Mouse (Mus musculus) hindbrain, embryonic 12.5 days (tissue): Measurements from ENCODE around the gene Zfp488. TPM values are rescaled to one million over a fixed set of nuclear protein-coding genes. Genes with fewer than 3 reads are reported as not detected.
A peak's percentile ranks its signal among the peaks of the same experiment; 100 is the strongest.

Experiments
- ATAC-seq: fragments of 200-750 bp; cut with Nextera tagmentation; 2 replicates; pipeline ENCODE4 v1.8.0; 2017; ENCODE audit warnings: moderate TSS enrichment; ENCODE audit not compliant: low FRiP score
- H3K27ac ChIP-seq: fragments of 300-500 bp; sonication (generic); 2 replicates; pipeline ENCODE4 v1.5.1; 2016; ENCODE audit warnings: mild to moderate bottlenecking
- H3K27me3 ChIP-seq: fragments of 300-500 bp; sonication (generic); 2 replicates; pipeline ENCODE4 v1.6.1; 2016; ENCODE audit warnings: mild to moderate bottlenecking
- H3K36me3 ChIP-seq: fragments of 300-500 bp; sonication (generic); 2 replicates; pipeline ENCODE4 v1.6.1; 2016; ENCODE audit warnings: mild to moderate bottlenecking
- H3K4me1 ChIP-seq: fragments of 300-500 bp; sonication (generic); 2 replicates; pipeline ENCODE4 v1.6.1; 2016
- H3K4me2 ChIP-seq: fragments of 300-500 bp; sonication (generic); replicated peaks from 2 replicates; pipeline ENCODE4 v1.6.1; 2016; ENCODE audit warnings: mild to moderate bottlenecking
- H3K4me3 ChIP-seq: fragments of 300-500 bp; sonication (generic); 2 replicates; pipeline ENCODE4 v1.5.1; 2016; ENCODE audit warnings: mild to moderate bottlenecking
- H3K9ac ChIP-seq: fragments of 300-500 bp; sonication (generic); 2 replicates; pipeline ENCODE4 v1.6.1; 2016; ENCODE audit warnings: mild to moderate bottlenecking, moderate library complexity
- H3K9me3 ChIP-seq: fragments of 300-500 bp; sonication (generic); replicated peaks from 2 replicates; pipeline ENCODE4 v1.6.1; 2016; ENCODE audit warnings: mild to moderate bottlenecking
- WGBS: fragments of 180-500 bp; shearing (Covaris S2); methylation state at CpG from one replicate; pipeline ENCODE4 v1.1.7; 2016; 5-methylcytosine and 5-hydroxymethylcytosine counted together
- polyA plus RNA-seq: library from polyadenylated mRNA; unstranded; fragments of >200 nt; fragmentation: Nextera tagmentation; extraction: Ambion mirVana; gene quantifications from 2 replicates; pipeline ENCODE4 v1.2.1, GENCODE M21; 2016

The Zfp488 gene
- polyA plus RNA-seq, 1 experiment from 2014 or later = 0.34 TPM

DNA sequence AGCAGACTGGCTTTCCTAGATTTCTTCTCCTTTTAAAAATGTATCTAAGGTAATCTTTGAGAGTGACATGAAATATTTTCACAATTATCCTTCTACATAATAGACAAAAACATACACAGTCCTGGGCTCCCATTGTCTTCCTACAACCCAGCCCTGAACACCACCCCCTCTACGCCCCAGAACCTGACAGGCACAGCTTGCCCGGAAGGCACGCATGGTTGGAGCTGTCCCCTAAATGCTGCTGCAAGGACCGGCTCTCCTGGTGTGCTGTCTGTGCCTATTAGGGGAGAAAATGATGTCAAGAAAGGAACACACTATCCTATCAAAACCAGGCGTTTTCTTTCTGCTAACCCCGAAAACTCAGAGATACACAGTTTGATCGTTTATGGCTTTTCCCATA is 816 bp downstream of the Zfp488 start:
- no peak for ATAC-seq
- Histone ChIP-seq H3K4me3 (no peak overlapping the region), H3K9ac (no peak overlapping the region), H3K27me3 (peaks cover 15% of the 10 kb centered on the region), H3K9me3 (no peaks in the 10 kb centered on the region), H3K4me1 (peaks cover 10% of the 10 kb centered on the region; the same call in 1 of the 2 replicates), H3K36me3 (no peaks in the 10 kb centered on the region), H3K4me2 (peak overlapping the region; percentile 84; the same call in 1 of the 2 replicates), H3K27ac (no peak overlapping the region; the same call in 1 of the 2 replicates)
- 33% methylated on average over 7 of the region's 7 CpGs for WGBS

DNA sequence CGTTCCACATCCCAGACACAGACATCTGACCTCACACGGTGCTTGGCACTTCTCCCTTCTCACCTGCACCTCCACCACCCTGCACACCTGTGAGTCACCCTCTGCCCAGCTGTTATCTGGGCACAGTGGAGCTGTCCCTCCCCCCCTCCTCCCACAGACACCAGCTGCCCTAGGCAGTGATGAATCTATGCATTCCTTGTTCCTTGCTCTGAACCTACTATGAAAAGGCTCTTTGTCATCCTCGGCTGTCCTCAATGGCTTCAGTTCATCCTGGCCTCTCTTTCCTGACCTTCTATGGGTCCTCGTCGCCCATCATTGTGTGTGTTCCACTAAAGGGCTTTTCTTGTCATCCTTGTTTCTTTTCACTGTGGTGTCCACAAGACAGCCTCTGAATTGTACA is 3.8 kb downstream of the Zfp488 start:
- Histone ChIP-seq H3K36me3 (no peaks in the 10 kb centered on the region), H3K4me3 (no peak overlapping the region)
- no peak for ATAC-seq

DNA sequence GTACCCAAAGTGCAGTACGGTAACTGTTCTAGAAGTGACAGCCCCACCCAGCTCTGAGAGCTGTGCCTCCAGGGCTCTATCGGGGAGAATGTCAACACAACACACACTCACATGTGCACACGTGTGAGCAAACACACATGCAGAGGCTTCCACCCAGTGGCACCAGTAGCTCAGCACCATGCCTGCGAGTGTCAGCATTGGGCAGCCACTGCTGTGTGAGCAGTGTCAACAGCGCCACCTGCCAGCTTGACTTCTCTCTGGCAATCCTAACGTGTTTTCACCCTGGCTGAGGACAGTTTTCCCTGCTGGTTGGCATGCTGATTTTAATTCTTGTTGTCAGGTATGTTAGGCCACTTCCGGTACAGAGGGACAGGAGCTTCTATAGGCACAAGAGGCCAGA is 5.9 kb downstream of the Zfp488 start:
- H3K9ac ChIP-seq = no peak overlapping the region
- no peaks in the 10 kb centered on the region for H3K4me1 ChIP-seq
- H3K27ac ChIP-seq = no peak overlapping the region
- no peak overlapping the region for H3K4me3 ChIP-seq
- H3K36me3 ChIP-seq = no peaks in the 10 kb centered on the region
- no peak for ATAC-seq
- H3K9me3 ChIP-seq = no peaks in the 10 kb centered on the region
- no peak overlapping the region for H3K4me2 ChIP-seq
- 50% methylated on average over 7 of the region's 7 CpGs for WGBS
- 0 out of 2 replicates have a peak, but pooled peaks cover 3% of the 10 kb centered on the region for H3K27me3 ChIP-seq

More for the DNA sequence above, 3.8 kb downstream of the Zfp488 start:
- 48% methylated on average over 5 of the region's 5 CpGs for WGBS
- H3K27ac ChIP-seq = no peak overlapping the region
- H3K9ac ChIP-seq = no peak overlapping the region
- H3K4me2 ChIP-seq = no peak overlapping the region
- peaks cover 15% of the 10 kb centered on the region for H3K27me3 ChIP-seq
- peaks cover 10% of the 10 kb centered on the region; the same call in 1 of the 2 replicates for H3K4me1 ChIP-seq
- no peaks in the 10 kb centered on the region for H3K9me3 ChIP-seq

DNA sequence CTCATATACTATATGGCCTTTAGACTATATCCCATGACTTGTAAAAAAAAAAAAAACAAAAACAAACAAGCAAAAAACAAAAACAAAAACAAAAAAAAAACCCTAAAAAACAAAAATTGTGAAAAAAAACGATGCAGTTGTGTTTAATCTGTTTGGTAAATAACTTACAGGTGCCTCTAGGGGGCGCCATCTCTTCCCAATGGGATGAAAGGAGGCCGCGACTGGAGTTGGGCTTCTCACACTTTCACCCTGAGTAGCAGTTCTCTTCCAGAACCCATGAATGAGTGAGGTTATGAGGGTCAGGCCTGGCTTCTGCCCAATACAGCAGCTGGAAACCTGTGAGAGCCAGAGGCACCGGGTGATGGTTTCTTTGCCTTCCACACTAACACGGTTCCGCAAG is 12.9 kb downstream of the Zfp488 start:
- H3K9ac ChIP-seq = no peak overlapping the region
- H3K4me1 ChIP-seq = no peaks in the 10 kb centered on the region
- no peaks in the 10 kb centered on the region for H3K27me3 ChIP-seq
- H3K4me2 ChIP-seq = no peak overlapping the region
- H3K27ac ChIP-seq = no peak overlapping the region
- no peak for ATAC-seq
- no peak overlapping the region for H3K4me3 ChIP-seq
- H3K9me3 ChIP-seq = no peaks in the 10 kb centered on the region
- 67% methylated on average over 7 of the region's 7 CpGs for WGBS
- H3K36me3 ChIP-seq = no peaks in the 10 kb centered on the region

DNA sequence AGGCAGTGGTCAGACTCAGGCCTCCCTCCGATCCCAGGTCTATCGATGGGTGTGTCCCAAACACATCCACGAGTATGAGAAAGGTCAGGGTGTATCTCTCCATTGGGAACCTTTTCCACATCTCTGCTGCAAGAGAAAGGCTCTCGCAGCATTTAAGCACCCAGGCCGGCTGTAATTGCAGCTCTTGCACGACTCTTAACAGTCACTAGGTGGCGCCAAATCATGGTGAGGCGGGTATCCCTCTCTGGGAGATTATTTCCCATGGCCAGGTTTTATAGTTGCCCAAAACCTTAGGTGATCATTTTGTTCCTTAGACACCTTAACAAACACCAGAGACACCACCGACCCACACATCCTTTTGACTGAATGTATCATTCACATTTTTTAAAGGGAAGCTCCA is 19.2 kb downstream of the Zfp488 start:
- H3K9me3 ChIP-seq = no peaks in the 10 kb centered on the region
- no peak overlapping the region for H3K4me3 ChIP-seq
- H3K4me2 ChIP-seq = no peak overlapping the region
- H3K36me3 ChIP-seq = no peaks in the 10 kb centered on the region
- no peak overlapping the region for H3K27ac ChIP-seq
- WGBS = 19% methylated on average over 9 of the region's 9 CpGs
- ATAC-seq = no peak; the same call in 1 of the 2 replicates
- no peaks in the 10 kb centered on the region for H3K27me3 ChIP-seq
- no peaks in the 10 kb centered on the region for H3K4me1 ChIP-seq
- H3K9ac ChIP-seq = no peak overlapping the region

DNA sequence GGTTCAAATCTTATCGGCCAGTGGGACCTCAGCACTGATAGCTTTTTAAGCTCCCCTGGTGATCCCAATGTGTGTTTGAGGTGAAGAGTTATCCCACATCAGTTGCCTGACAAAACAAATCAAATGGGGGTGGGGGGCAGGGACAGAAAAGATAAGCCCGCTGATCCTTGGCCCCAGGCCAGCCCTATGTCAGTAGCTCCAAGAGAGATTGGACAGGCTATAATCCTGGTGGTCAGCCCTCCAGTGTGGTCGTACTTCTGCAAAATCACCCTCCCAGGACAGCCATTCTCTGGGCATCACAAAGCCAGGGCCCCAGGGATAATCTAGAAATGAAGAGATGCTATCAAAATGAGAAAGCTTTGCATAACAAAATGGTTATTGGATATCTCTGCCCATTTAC is 19.7 kb downstream of the Zfp488 start:
- ATAC-seq = no peak
- Histone ChIP-seq H3K4me2 (no peak overlapping the region), H3K4me3 (no peak overlapping the region), H3K9ac (no peak overlapping the region), H3K36me3 (no peaks in the 10 kb centered on the region), H3K27me3 (no peaks in the 10 kb centered on the region), H3K4me1 (no peaks in the 10 kb centered on the region), H3K27ac (no peak overlapping the region), H3K9me3 (no peaks in the 10 kb centered on the region)
- 77% methylated on average over 3 of the region's 3 CpGs for WGBS

DNA sequence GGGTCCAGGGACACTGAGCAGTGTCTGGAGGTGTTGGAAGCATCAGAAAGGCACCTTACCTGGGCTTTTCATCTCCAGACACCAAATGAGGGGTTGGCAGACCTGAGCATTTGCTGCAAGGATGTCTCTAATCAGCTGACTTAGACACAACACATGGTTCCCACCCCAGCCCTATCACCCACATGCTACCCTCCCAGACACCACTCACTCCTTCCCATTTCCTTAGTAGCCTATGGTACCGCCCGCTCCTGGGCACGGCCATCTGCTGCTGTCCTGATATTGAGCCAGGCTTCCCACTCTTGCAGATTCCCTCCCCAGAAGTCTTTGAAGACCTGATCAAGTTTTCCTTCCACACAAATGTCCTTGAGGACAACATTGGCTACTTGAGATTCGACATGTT is 20.4 kb downstream of the Zfp488 start:
- H3K4me3 ChIP-seq = no peak overlapping the region
- H3K36me3 ChIP-seq = no peaks in the 10 kb centered on the region
- no peak for ATAC-seq
- H3K27me3 ChIP-seq = no peaks in the 10 kb centered on the region
- no peaks in the 10 kb centered on the region for H3K4me1 ChIP-seq
- no peak overlapping the region for H3K27ac ChIP-seq
- no peak overlapping the region for H3K9ac ChIP-seq
- H3K9me3 ChIP-seq = no peaks in the 10 kb centered on the region
- 93% methylated on average over 4 of the region's 4 CpGs for WGBS
- H3K4me2 ChIP-seq = no peak overlapping the region

DNA sequence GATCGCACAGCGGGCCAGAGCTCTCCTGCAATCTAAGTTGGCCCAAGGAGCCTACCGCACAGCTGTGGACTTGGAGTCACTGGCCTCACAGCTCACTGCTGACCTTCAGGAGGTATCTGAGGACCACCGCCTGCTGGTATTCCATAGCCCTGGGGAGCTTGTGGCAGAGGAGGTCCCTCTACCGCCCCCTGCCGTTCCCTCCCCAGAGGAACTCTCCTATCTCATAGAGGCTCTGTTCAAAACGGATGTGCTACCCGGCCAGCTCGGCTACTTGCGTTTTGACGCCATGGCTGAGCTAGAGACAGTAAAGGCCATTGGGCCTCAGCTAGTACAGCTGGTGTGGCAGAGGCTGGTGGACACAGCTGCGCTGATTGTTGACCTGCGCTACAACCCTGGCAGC is 22.5 kb downstream of the Zfp488 start:
- Histone ChIP-seq H3K4me2 (no peak overlapping the region), H3K9ac (no peak overlapping the region), H3K4me1 (no peaks in the 10 kb centered on the region), H3K27me3 (no peaks in the 10 kb centered on the region), H3K9me3 (no peaks in the 10 kb centered on the region), H3K36me3 (no peaks in the 10 kb centered on the region), H3K27ac (no peak overlapping the region), H3K4me3 (no peak overlapping the region)
- no peak for ATAC-seq
- 79% methylated on average over 13 of the region's 13 CpGs for WGBS

GRCm38 (mm10) chr14:33953761-33954160 is 24.8 kb downstream of the Zfp488 start, which contains the start of gene Rbp3:
Gene Rbp3, plus strand, starts transcription at chr14:33954003.
- H3K9ac ChIP-seq = no peak within 1 kb of the TSS
- H3K27ac ChIP-seq = no peak within 1 kb of the TSS
- no peaks in the 10 kb centered on the region for H3K9me3 ChIP-seq
- no peaks in the 10 kb centered on the region for H3K36me3 ChIP-seq
- no peak within 1 kb of the TSS for H3K4me3 ChIP-seq
- 88% methylated on average over 5 of the region's 5 CpGs for WGBS
- H3K4me2 ChIP-seq = no peak within 1 kb of the TSS
- ATAC-seq = no peak
- no peaks in the 10 kb centered on the region for H3K4me1 ChIP-seq
- no peaks in the 10 kb centered on the region for H3K27me3 ChIP-seq

DNA sequence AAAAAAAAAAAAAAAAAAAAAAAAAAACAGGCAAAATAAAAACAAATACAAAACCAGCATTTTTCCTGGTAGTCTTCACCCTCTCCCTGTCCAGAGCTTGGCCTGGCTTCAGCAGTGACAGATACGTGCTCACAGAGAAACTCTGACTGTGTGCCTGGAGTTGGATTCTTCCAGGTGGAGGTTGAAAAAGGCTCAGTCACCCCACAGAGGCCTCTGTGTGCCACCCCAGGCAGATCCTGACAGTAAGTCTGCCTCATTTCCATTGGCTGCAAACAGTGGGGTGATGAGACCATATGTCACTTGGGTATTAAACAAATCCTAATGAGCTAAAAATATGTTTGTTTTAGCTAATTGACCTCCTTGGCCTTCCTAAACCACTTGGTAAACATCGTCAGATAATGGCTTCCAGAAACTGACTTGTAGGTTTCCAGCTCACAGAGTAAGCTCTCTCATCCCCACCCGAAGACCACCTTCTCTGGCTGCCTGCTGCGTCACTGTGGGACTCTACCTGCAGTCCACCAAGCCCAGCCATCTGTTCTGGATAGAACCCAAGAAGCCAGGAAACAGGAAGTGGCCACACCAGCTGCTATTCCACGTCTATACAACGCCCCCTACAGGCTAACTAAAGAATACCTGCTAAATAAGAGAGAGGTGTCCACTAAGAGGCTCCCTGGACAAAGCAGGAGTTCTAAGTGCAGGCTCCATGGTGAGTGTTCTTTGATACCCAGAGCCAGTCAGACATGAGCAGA is 26.2 kb downstream of the Zfp488 start:
- Histone ChIP-seq H3K27ac (no peak overlapping the region), H3K4me1 (no peaks in the 10 kb centered on the region), H3K4me3 (no peak overlapping the region), H3K36me3 (no peaks in the 10 kb centered on the region), H3K27me3 (no peaks in the 10 kb centered on the region), H3K4me2 (no peak overlapping the region), H3K9ac (no peak overlapping the region), H3K9me3 (no peaks in the 10 kb centered on the region)
- WGBS = 62% methylated on average over 6 of the region's 6 CpGs
- ATAC-seq = no peak

DNA sequence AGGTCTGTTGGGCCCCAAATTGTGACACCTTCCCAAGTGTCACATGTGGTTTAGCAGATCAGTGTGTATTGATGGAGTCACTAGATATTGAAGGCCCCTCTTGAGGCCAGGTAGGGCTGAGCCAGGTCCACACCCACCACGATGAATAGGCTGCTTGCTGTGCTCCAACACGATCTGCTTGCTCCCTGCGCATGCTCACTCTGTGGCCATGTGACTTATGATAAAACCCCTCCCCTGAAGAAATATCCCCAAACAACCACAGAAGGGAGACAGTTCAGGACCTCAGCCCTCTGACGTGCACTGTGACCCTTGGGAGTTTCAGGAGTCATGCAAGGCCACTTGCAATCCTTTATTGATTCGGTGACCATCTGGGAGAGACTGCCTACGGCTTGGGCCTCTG is 32.4 kb downstream of the Zfp488 start:
- WGBS = 76% methylated on average over 6 of the region's 6 CpGs
- no peaks in the 10 kb centered on the region for H3K9me3 ChIP-seq
- no peaks in the 10 kb centered on the region for H3K36me3 ChIP-seq
- no peaks in the 10 kb centered on the region for H3K4me1 ChIP-seq
- no peaks in the 10 kb centered on the region for H3K27me3 ChIP-seq
- no peak overlapping the region for H3K27ac ChIP-seq
- no peak overlapping the region for H3K4me2 ChIP-seq
- ATAC-seq = no peak
- no peak overlapping the region for H3K9ac ChIP-seq
- no peak overlapping the region for H3K4me3 ChIP-seq

GRCm38 (mm10) chr14:33942222-33942621 is 36.3 kb downstream of the Zfp488 start:
- H3K4me3 ChIP-seq = no peak overlapping the region
- no peak overlapping the region for H3K4me2 ChIP-seq
- no peaks in the 10 kb centered on the region for H3K4me1 ChIP-seq
- no peak overlapping the region for H3K27ac ChIP-seq
- no peaks in the 10 kb centered on the region for H3K36me3 ChIP-seq
- 0 out of 2 replicates have a peak, but pooled peaks cover 3% of the 10 kb centered on the region for H3K27me3 ChIP-seq
- no peak overlapping the region for H3K9ac ChIP-seq
- WGBS = 78% methylated on average over 5 of the region's 5 CpGs
- no peak for ATAC-seq
- H3K9me3 ChIP-seq = no peaks in the 10 kb centered on the region

- Histone ChIP-seq H3K27me3 (0 out of 2 replicates have a peak, but pooled peaks cover 3% of the 10 kb centered on the region), H3K4me1 (no peaks in the 10 kb centered on the region), H3K36me3 (no peaks in the 10 kb centered on the region), H3K4me3 (no peak within 1 kb of the TSS), H3K9me3 (no peaks in the 10 kb centered on the region), H3K27ac (no peak within 1 kb of the TSS), H3K4me2 (no peak within 1 kb of the TSS), H3K9ac (no peak within 1 kb of the TSS)
- WGBS = 76% methylated on average over 8 of the region's 8 CpGs
- ATAC-seq = no peak
Observed at GRCm38 (mm10) chr14:33940739-33941138, 37.8 kb downstream of the Zfp488 start, which contains the start of gene Gdf2. Gene Gdf2, plus strand, starts transcription at chr14:33941039.
